In the genomic region with DNA sequence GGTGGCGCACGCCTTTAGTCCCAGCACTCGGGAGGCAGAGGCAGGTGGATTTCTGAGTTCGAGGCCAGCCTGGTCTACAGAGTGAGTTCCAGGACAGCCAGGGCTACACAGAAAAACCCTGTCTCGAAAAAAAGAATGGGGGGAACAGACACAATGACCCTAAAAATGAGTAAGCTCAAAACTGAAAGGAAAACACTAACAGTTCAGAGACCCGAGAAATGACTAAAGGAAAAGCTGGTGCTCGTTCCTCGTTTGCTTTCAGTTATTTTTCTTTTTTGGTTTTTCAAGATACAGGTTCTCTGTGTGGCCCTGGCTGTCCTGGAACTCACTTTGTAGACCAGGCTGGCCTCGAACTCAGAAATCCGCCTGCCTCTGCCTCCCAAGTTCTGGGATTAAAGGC, we compare ENCODE assay signal across 8 mouse cellular contexts. TPM values are rescaled to one million over a fixed set of nuclear protein-coding genes. Genes with fewer than 3 reads are reported as not detected.
A peak's percentile ranks its signal among the peaks of the same experiment; 100 is the strongest.
DNase-seq lines count a peak whose midpoint lies in the region; ATAC-seq and TF ChIP-seq lines count a peak whose summit lies in the region.
"Not testable (repeated sequence)": the region's sequence is repeated elsewhere in the genome, so short reads cannot be mapped to it uniquely, and the experiment has no call there.

No protein-coding gene starts in this region.

- peak overlapping the region; percentile 84 for H3K27ac ChIP-seq in brown adipose tissue, adult 24 weeks (replicated peaks; ENCODE audit: low read depth, low read length)
- H3K27ac ChIP-seq in heart, adult 2 months, result peak overlapping the region; percentile 83
- H3K27ac ChIP-seq in heart, embryonic 13.5 days (replicated peaks), result peak overlapping the region; percentile 83
- H3K27ac ChIP-seq in heart, embryonic 16.5 days (ENCODE audit: low read length), result peak overlapping the region; percentile 82
- H3K27ac ChIP-seq in kidney, adult 2 months (ENCODE audit: insufficient read depth, low read depth, low read length), result peak overlapping the region; percentile 29; the same call in 1 of the 2 replicates
- peak overlapping the region; percentile 67 for H3K27ac ChIP-seq in kidney, postnatal 0 days
- peak overlapping the region; percentile 58; the same call in 1 of the 2 replicates for H3K27ac ChIP-seq in liver, adult 2 months (replicated peaks; ENCODE audit: insufficient read depth, low read depth, low read length)
- H3K27ac ChIP-seq in lung, postnatal 0 days (ENCODE audit: low read length), result peak overlapping the region; percentile 77

- not testable (repeated sequence) for DNase-seq in heart, adult 2 months; kidney, adult 2 months; kidney, postnatal 0 days (ENCODE audit: low spot score); liver, adult 2 months (ENCODE audit: extremely low read depth, low read depth, low spot score); lung, postnatal 0 days (ENCODE audit: low spot score)

- H3K36me3 ChIP-seq in heart, adult 2 months (ENCODE audit: control insufficient read depth, insufficient read depth, low read length); kidney, adult 2 months (ENCODE audit: control insufficient read depth, insufficient read depth, low read length): not testable (repeated sequence)
- H3K36me3 ChIP-seq in heart, embryonic 13.5 days, result peaks cover 61% of the 10 kb centered on the region
- H3K36me3 ChIP-seq in heart, embryonic 16.5 days (ENCODE audit: control insufficient read depth, insufficient read depth), result peaks cover 32% of the 10 kb centered on the region
- H3K36me3 ChIP-seq in kidney, postnatal 0 days (ENCODE audit: insufficient read depth, low read length), result peaks cover 29% of the 10 kb centered on the region
- H3K36me3 ChIP-seq in liver, adult 2 months (ENCODE audit: control insufficient read depth, insufficient read depth, low read length), result peaks cover 10% of the 10 kb centered on the region; the same call in 1 of the 2 replicates
- peaks cover 20% of the 10 kb centered on the region for H3K36me3 ChIP-seq in lung, postnatal 0 days (ENCODE audit: insufficient read depth, low read length)

- H3K4me2 ChIP-seq in heart, embryonic 13.5 days; heart, embryonic 16.5 days (ENCODE audit: low read depth, low read length); lung, postnatal 0 days (replicated peaks; ENCODE audit: low read depth, low read length): not testable (repeated sequence)
- H3K4me2 ChIP-seq in kidney, postnatal 0 days (ENCODE audit: low read length), result peak overlapping the region; percentile 2; the same call in 1 of the 2 replicates

- TF ChIP-seq CTCF in heart, adult 2 months (IDR thresholded peaks at IDR 0.05); kidney, adult 2 months (conservative IDR thresholded peaks at IDR 0.05; ENCODE audit: insufficient read depth, insufficient read length, low read depth, low read length); kidney, postnatal 0 days (IDR thresholded peaks at IDR 0.05; ENCODE audit: low read depth); liver, adult 2 months (IDR thresholded peaks at IDR 0.05; ENCODE audit: low read depth, low read length); lung, postnatal 0 days (IDR thresholded peaks at IDR 0.05): not testable (repeated sequence)

- not testable (repeated sequence) for H3K9ac ChIP-seq in heart, adult 2 months (ENCODE audit: low read depth, low read length); heart, embryonic 13.5 days; heart, embryonic 16.5 days (ENCODE audit: low read length); kidney, postnatal 0 days (ENCODE audit: low read depth, low read length); liver, adult 2 months (ENCODE audit: low read depth, low read length); lung, postnatal 0 days (replicated peaks; ENCODE audit: low read depth)

- WGBS in heart, adult 2 months, result 60% methylated on average over 10 of the region's 10 CpGs
- WGBS in heart, embryonic 13.5 days, result 79% methylated on average over 10 of the region's 10 CpGs
- 76% methylated on average over 10 of the region's 10 CpGs for WGBS in heart, embryonic 16.5 days
- 70% methylated on average over 10 of the region's 10 CpGs for WGBS in kidney, adult 2 months
- WGBS in kidney, postnatal 0 days, result 90% methylated on average over 10 of the region's 10 CpGs
- WGBS in liver, adult 2 months, result 82% methylated on average over 10 of the region's 10 CpGs
- WGBS in lung, postnatal 0 days, result 83% methylated on average over 9 of the region's 10 CpGs

- TF ChIP-seq EP300 in heart, adult 2 months (IDR thresholded peaks at IDR 0.05; ENCODE audit: insufficient read depth, low read depth, low read length); lung, postnatal 0 days (IDR thresholded peaks at IDR 0.05): not testable (repeated sequence)

- not testable (repeated sequence) for TF ChIP-seq POLR2A in heart, adult 2 months (IDR thresholded peaks at IDR 0.05; ENCODE audit: insufficient read depth, low read depth, low read length); kidney, adult 2 months (IDR thresholded peaks at IDR 0.05; ENCODE audit: low read depth, low read length); liver, adult 2 months (IDR thresholded peaks at IDR 0.05; ENCODE audit: extremely low read depth, insufficient read depth, low read length)

- intact Hi-C loops in heart, adult 2 months (cut with DNase I), result not testable (repeated sequence)

- not testable (repeated sequence) for H3K79me2 ChIP-seq in heart, adult 2 months (replicated peaks; ENCODE audit: control insufficient read depth, insufficient read depth, low read length)
- H3K79me2 ChIP-seq in liver, adult 2 months (ENCODE audit: control insufficient read depth, insufficient read depth, low read length), result peaks cover 12% of the 10 kb centered on the region; the same call in 1 of the 2 replicates

- not testable (repeated sequence) for ATAC-seq in heart, embryonic 13.5 days (ENCODE audit: extremely low read depth, insufficient number of reproducible peaks, low FRiP score, low TSS enrichment); heart, embryonic 16.5 days (replicated peaks; ENCODE audit: extremely low read depth, insufficient read depth, low FRiP score); kidney, postnatal 0 days (replicated peaks; ENCODE audit: low FRiP score, low read depth); lung, postnatal 0 days

- H3K4me3 ChIP-seq in brown adipose tissue, adult 24 weeks (ENCODE audit: insufficient read depth, low read depth, low read length), result peak overlapping the region; percentile 10
- H3K4me3 ChIP-seq in heart, adult 2 months; heart, embryonic 13.5 days; heart, embryonic 16.5 days (ENCODE audit: low read length); kidney, adult 2 months (ENCODE audit: insufficient read depth, low read depth, low read length); kidney, postnatal 0 days (replicated peaks; ENCODE audit: low read depth, low read length); liver, adult 2 months (ENCODE audit: insufficient read depth, low read depth, low read length); lung, postnatal 0 days (ENCODE audit: low read depth, low read length): not testable (repeated sequence)

- H3K27me3 ChIP-seq in heart, adult 2 months (ENCODE audit: control insufficient read depth, insufficient read depth, low read length); heart, embryonic 13.5 days (replicated peaks); heart, embryonic 16.5 days (ENCODE audit: control insufficient read depth, insufficient read depth, low read length); kidney, adult 2 months (replicated peaks; ENCODE audit: control insufficient read depth, insufficient read depth, low read length); kidney, postnatal 0 days (ENCODE audit: insufficient read depth, low read length); liver, adult 2 months (ENCODE audit: control insufficient read depth, insufficient read depth, low read length); lung, postnatal 0 days (replicated peaks; ENCODE audit: insufficient read depth, low read length): not testable (repeated sequence)

- H3K9me3 ChIP-seq in heart, embryonic 13.5 days; heart, embryonic 16.5 days (replicated peaks; ENCODE audit: control insufficient read depth, low read length); kidney, postnatal 0 days (replicated peaks; ENCODE audit: low read length); lung, postnatal 0 days (ENCODE audit: low read length): not testable (repeated sequence)

- H3K4me1 ChIP-seq in brown adipose tissue, adult 24 weeks (ENCODE audit: control insufficient read depth, insufficient read depth, insufficient read length, low read length), result peaks cover 12% of the 10 kb centered on the region
- peaks cover 13% of the 10 kb centered on the region for H3K4me1 ChIP-seq in heart, adult 2 months (ENCODE audit: control insufficient read depth, insufficient read depth, low read length)
- peaks cover 29% of the 10 kb centered on the region for H3K4me1 ChIP-seq in heart, embryonic 13.5 days
- H3K4me1 ChIP-seq in heart, embryonic 16.5 days (ENCODE audit: control insufficient read depth, insufficient read depth, low read length); kidney, adult 2 months (ENCODE audit: control insufficient read depth, insufficient read depth, low read length); liver, adult 2 months (ENCODE audit: control insufficient read depth, insufficient read depth, low read length); lung, postnatal 0 days (ENCODE audit: insufficient read depth, low read depth, low read length): not testable (repeated sequence)
- H3K4me1 ChIP-seq in kidney, postnatal 0 days (replicated peaks; ENCODE audit: insufficient read depth, low read length), result peaks cover 15% of the 10 kb centered on the region; the same call in 1 of the 2 replicates

RNA-seq across cellular contexts. Expression of a gene that starts 4.6 kb away (rescaled TPM):
- 25.2 and 30.1 TPM in 2 replicates for polyA plus RNA-seq in brown adipose tissue, adult 24 weeks (2012; ENCODE audit: insufficient read depth, insufficient read length, missing spikeins)
- 10 to 100 TPM; 38.2 to 40.1 TPM for total RNA-seq in heart, adult 2 months (2021)
- polyA plus RNA-seq in heart, adult 2 months (2012; rRNA removed), result 36.0 and 51.1 TPM in 2 replicates
- 71.9 and 77.1 TPM in 2 replicates for polyA plus RNA-seq in heart, embryonic 13.5 days (2015; fragmentation: Nextera tagmentation; extraction: Ambion mirVana)
- 70.5 and 78.4 TPM in 2 replicates for polyA plus RNA-seq in heart, embryonic 16.5 days (2015; fragmentation: Nextera tagmentation; extraction: Ambion mirVana)
- 33.0 and 33.3 TPM in 2 replicates for polyA plus RNA-seq in kidney, adult 2 months (2012; rRNA removed)
- 59.8 and 66.5 TPM in 2 replicates for polyA plus RNA-seq in kidney, postnatal 0 days (2015; fragmentation: Nextera tagmentation; extraction: Ambion mirVana)
- total RNA-seq in liver, adult 2 months (2014; rRNA removed), result 11.5 and 14.4 TPM in 2 replicates
- 13.9 and 16.7 TPM in 2 replicates for polyA plus RNA-seq in liver, adult 2 months (2012; rRNA removed)
- 93.3 and 96.6 TPM in 2 replicates for polyA plus RNA-seq in lung, postnatal 0 days (2015; fragmentation: Nextera tagmentation; extraction: Ambion mirVana)

RNA-seq across cellular contexts. Expression of a gene that starts 4.6 kb away (rescaled TPM):
- 67.3 and 75.5 TPM in 2 replicates for polyA plus RNA-seq in brown adipose tissue, adult 24 weeks (2012; ENCODE audit: insufficient read depth, insufficient read length, missing spikeins)
- total RNA-seq in heart, adult 2 months (2021), result 10 to 100 TPM; 37.6 to 40.6 TPM
- polyA plus RNA-seq in heart, adult 2 months (2012; rRNA removed), result 34.6 and 39.4 TPM in 2 replicates
- polyA plus RNA-seq in heart, embryonic 13.5 days (2015; fragmentation: Nextera tagmentation; extraction: Ambion mirVana), result 95.5 and 107 TPM in 2 replicates
- 98.4 and 109 TPM in 2 replicates for polyA plus RNA-seq in heart, embryonic 16.5 days (2015; fragmentation: Nextera tagmentation; extraction: Ambion mirVana)
- polyA plus RNA-seq in kidney, adult 2 months (2012; rRNA removed), result 57.2 and 61.6 TPM in 2 replicates
- polyA plus RNA-seq in kidney, postnatal 0 days (2015; fragmentation: Nextera tagmentation; extraction: Ambion mirVana), result 185 and 187 TPM in 2 replicates
- total RNA-seq in liver, adult 2 months (2014; rRNA removed), result 107 and 120 TPM in 2 replicates
- 80.7 and 84.2 TPM in 2 replicates for polyA plus RNA-seq in liver, adult 2 months (2012; rRNA removed)
- polyA plus RNA-seq in lung, postnatal 0 days (2015; fragmentation: Nextera tagmentation; extraction: Ambion mirVana), result 216 and 222 TPM in 2 replicates

RNA-seq across cellular contexts. Expression of a gene that starts 19.1 kb away (rescaled TPM):
- 14.8 and 20.7 TPM in 2 replicates for polyA plus RNA-seq in brown adipose tissue, adult 24 weeks (2012; ENCODE audit: insufficient read depth, insufficient read length, missing spikeins)
- total RNA-seq in heart, adult 2 months (2021), result 1 to 10 TPM; 5.2 to 6.1 TPM
- 6.4 and 6.8 TPM in 2 replicates for polyA plus RNA-seq in heart, adult 2 months (2012; rRNA removed)
- polyA plus RNA-seq in heart, embryonic 13.5 days (2015; fragmentation: Nextera tagmentation; extraction: Ambion mirVana), result 58.3 and 68.1 TPM in 2 replicates
- polyA plus RNA-seq in heart, embryonic 16.5 days (2015; fragmentation: Nextera tagmentation; extraction: Ambion mirVana), result 46.8 and 48.1 TPM in 2 replicates
- polyA plus RNA-seq in kidney, adult 2 months (2012; rRNA removed), result 34.4 and 41.9 TPM in 2 replicates
- polyA plus RNA-seq in kidney, postnatal 0 days (2015; fragmentation: Nextera tagmentation; extraction: Ambion mirVana), result 61.0 and 65.8 TPM in 2 replicates
- total RNA-seq in liver, adult 2 months (2014; rRNA removed), result 102 and 123 TPM in 2 replicates
- 76.5 and 91.6 TPM in 2 replicates for polyA plus RNA-seq in liver, adult 2 months (2012; rRNA removed)
- 36.0 and 46.0 TPM in 2 replicates for polyA plus RNA-seq in lung, postnatal 0 days (2015; fragmentation: Nextera tagmentation; extraction: Ambion mirVana)

RNA-seq across cellular contexts. Expression of a gene that starts 19.5 kb away (rescaled TPM):
- 190 and 193 TPM in 2 replicates for polyA plus RNA-seq in brown adipose tissue, adult 24 weeks (2012; ENCODE audit: insufficient read depth, insufficient read length, missing spikeins)
- total RNA-seq in heart, adult 2 months (2021), result 100 to 1,000 TPM; 127 to 140 TPM
- polyA plus RNA-seq in heart, adult 2 months (2012; rRNA removed), result 102 and 151 TPM in 2 replicates
- 139 and 151 TPM in 2 replicates for polyA plus RNA-seq in heart, embryonic 13.5 days (2015; fragmentation: Nextera tagmentation; extraction: Ambion mirVana)
- polyA plus RNA-seq in heart, embryonic 16.5 days (2015; fragmentation: Nextera tagmentation; extraction: Ambion mirVana), result 186 and 187 TPM in 2 replicates
- polyA plus RNA-seq in kidney, adult 2 months (2012; rRNA removed), result 115 and 118 TPM in 2 replicates
- 173 and 191 TPM in 2 replicates for polyA plus RNA-seq in kidney, postnatal 0 days (2015; fragmentation: Nextera tagmentation; extraction: Ambion mirVana)
- total RNA-seq in liver, adult 2 months (2014; rRNA removed), result 63.5 and 67.5 TPM in 2 replicates
- 77.6 and 80.9 TPM in 2 replicates for polyA plus RNA-seq in liver, adult 2 months (2012; rRNA removed)
- 105 and 111 TPM in 2 replicates for polyA plus RNA-seq in lung, postnatal 0 days (2015; fragmentation: Nextera tagmentation; extraction: Ambion mirVana)

RNA-seq across cellular contexts. Expression of a gene that starts 19.5 kb away (rescaled TPM):
- polyA plus RNA-seq in brown adipose tissue, adult 24 weeks (2012; ENCODE audit: insufficient read depth, insufficient read length, missing spikeins), result 21.4 and 27.2 TPM in 2 replicates
- total RNA-seq in heart, adult 2 months (2021), result 10 to 100 TPM; 11.3 to 11.5 TPM
- polyA plus RNA-seq in heart, adult 2 months (2012; rRNA removed), result 7.9 and 14.0 TPM in 2 replicates
- polyA plus RNA-seq in heart, embryonic 13.5 days (2015; fragmentation: Nextera tagmentation; extraction: Ambion mirVana), result 43.9 and 45.6 TPM in 2 replicates
- 40.3 and 43.9 TPM in 2 replicates for polyA plus RNA-seq in heart, embryonic 16.5 days (2015; fragmentation: Nextera tagmentation; extraction: Ambion mirVana)
- polyA plus RNA-seq in kidney, adult 2 months (2012; rRNA removed), result 14.0 and 15.9 TPM in 2 replicates
- 56.0 and 58.9 TPM in 2 replicates for polyA plus RNA-seq in kidney, postnatal 0 days (2015; fragmentation: Nextera tagmentation; extraction: Ambion mirVana)
- 7.7 and 10.8 TPM in 2 replicates for total RNA-seq in liver, adult 2 months (2014; rRNA removed)
- 5.9 and 6.1 TPM in 2 replicates for polyA plus RNA-seq in liver, adult 2 months (2012; rRNA removed)
- 32.3 and 32.4 TPM in 2 replicates for polyA plus RNA-seq in lung, postnatal 0 days (2015; fragmentation: Nextera tagmentation; extraction: Ambion mirVana)

Comparison
In these comparisons a context has a peak if more than half of its experiments do, and no peak if none do; other contexts are left out.
1. H3K27ac ChIP-seq: peak in every context shown above with its lines; median percentile 84 in brown adipose tissue, adult 24 weeks; 83 in heart, adult 2 months; 83 in heart, embryonic 13.5 days; 82 in heart, embryonic 16.5 days; 77 in lung, postnatal 0 days; 67 in kidney, postnatal 0 days; 58 in liver, adult 2 months; 29 in kidney, adult 2 months.